Mouse (Mus musculus) G1E (cell line): ENCODE measurements around the gene Plxna1.

Experiments used
- CTCF ChIP-seq: IDR thresholded peaks from 2 replicates; pipeline ENCODE4 v1.5.1; 2012; ENCODE audit warnings: low read depth, low read length, inconsistent platforms, mixed read lengths
- GATA1 ChIP-seq: IDR thresholded peaks from 2 replicates; pipeline ENCODE4 v1.6.1; 2012; ENCODE audit warnings: borderline replicate concordance, low read length, inconsistent platforms, mixed read lengths

DNA sequence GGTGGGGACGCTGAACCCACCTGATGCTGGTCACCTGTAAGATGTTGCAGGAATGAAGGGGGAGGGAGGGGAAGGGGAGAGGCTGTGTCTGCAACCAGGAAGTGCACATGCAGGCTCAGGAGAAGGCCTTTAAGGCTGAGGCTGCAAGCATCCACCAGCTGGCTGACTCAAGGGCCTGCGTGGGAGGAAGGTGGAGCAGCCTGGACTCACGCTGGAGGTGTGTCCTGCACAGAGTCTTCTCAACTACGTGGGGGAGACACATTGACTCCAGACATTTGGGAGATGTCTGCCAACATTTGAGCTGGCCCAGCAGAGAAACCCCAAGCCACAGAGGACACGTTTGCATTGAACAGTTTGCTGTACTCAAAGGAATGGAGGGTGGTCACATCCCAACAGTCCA, 79.8 kb downstream of the Plxna1 start:
- TF ChIP-seq GATA1 (no peak), CTCF (no peak)
